Mouse (Mus musculus) heart, adult 2 months (tissue): ENCODE data around the gene Hpdl. TPM values are rescaled to one million over a fixed set of nuclear protein-coding genes. Genes with fewer than 3 reads are reported as not detected.

Experiments used
- DNase-seq, 2 experiments: peaks; one replicate each; pipeline ENCODE4 v3.0.0; 2021
- H3K27ac ChIP-seq: fragments of 200-600 bp; 2 replicates; pipeline ENCODE4 v1.8.1; 2022
- H3K27me3 ChIP-seq: fragments of 200-500 bp; 2 replicates; pipeline ENCODE4 v1.6.1; 2012; ENCODE audit warnings: mild to moderate bottlenecking, low read length, inconsistent platforms, mixed read lengths; ENCODE audit not compliant: control insufficient read depth, insufficient read depth
- H3K36me3 ChIP-seq: fragments of 200-500 bp; 2 replicates; pipeline ENCODE4 v1.6.1; 2012; ENCODE audit warnings: low read length, inconsistent platforms; ENCODE audit not compliant: control insufficient read depth, insufficient read depth
- H3K4me1 ChIP-seq: fragments of 200-500 bp; 2 replicates; pipeline ENCODE4 v1.6.1; 2011; ENCODE audit warnings: low read length; ENCODE audit not compliant: control insufficient read depth, insufficient read depth
- H3K4me3 ChIP-seq: fragments of 200-600 bp; 2 replicates; pipeline ENCODE4 v1.8.1; 2022
- H3K79me2 ChIP-seq: fragments of 200-500 bp; replicated peaks from 2 replicates; pipeline ENCODE4 v1.6.1; 2012; ENCODE audit warnings: mild to moderate bottlenecking, inconsistent platforms, low read length, moderate library complexity, mixed read lengths; ENCODE audit not compliant: control insufficient read depth, insufficient read depth
- H3K9ac ChIP-seq: fragments of 200-500 bp; 2 replicates; pipeline ENCODE4 v1.6.1; 2012; ENCODE audit warnings: low read depth, mild to moderate bottlenecking, control low read depth, inconsistent platforms, low read length, mixed read lengths
- CTCF ChIP-seq: fragments of 200-600 bp; IDR thresholded peaks from 2 replicates; pipeline ENCODE4 v1.8.1; 2022; ENCODE audit warnings: antibody characterized with exemption, mild to moderate bottlenecking, moderate library complexity
- EP300 ChIP-seq: fragments of 200-500 bp; IDR thresholded peaks from 2 replicates; pipeline ENCODE4 v1.6.1; 2011; ENCODE audit warnings: low read depth, low read length, control low read depth; ENCODE audit not compliant: insufficient read depth
- POLR2A ChIP-seq: fragments of 200-500 bp; IDR thresholded peaks from 2 replicates; pipeline ENCODE4 v1.6.1; 2011; ENCODE audit warnings: mild to moderate bottlenecking, low read depth, low read length, control low read depth; ENCODE audit not compliant: insufficient read depth
- WGBS: fragments of 180-500 bp; shearing (Covaris S2); methylation state at CpG from one replicate; pipeline ENCODE4 v1.1.7; 2018; 5-methylcytosine and 5-hydroxymethylcytosine counted together
- intact Hi-C: fragments of 180-260 bp; cut with DNase I; formaldehyde crosslinking; loops from one replicate; pipeline ENCODE4 v1.15.1; 2025
- polyA plus RNA-seq: library from polyadenylated mRNA; depleted of rRNA; stranded (reverse); fragments of >200 nt; gene quantifications from 2 replicates; pipeline ENCODE4 v1.2.3, GENCODE M21; 2012; rRNA removed
- total RNA-seq, 2 experiments: library from RNA; stranded (reverse); gene quantifications; 2 replicates each; pipeline ENCODE4 v1.2.3; 2021

Gene Hpdl
- total and polyA plus RNA-seq, 3 experiments = 3.9 to 4.8 (median 4.3) TPM

DNA sequence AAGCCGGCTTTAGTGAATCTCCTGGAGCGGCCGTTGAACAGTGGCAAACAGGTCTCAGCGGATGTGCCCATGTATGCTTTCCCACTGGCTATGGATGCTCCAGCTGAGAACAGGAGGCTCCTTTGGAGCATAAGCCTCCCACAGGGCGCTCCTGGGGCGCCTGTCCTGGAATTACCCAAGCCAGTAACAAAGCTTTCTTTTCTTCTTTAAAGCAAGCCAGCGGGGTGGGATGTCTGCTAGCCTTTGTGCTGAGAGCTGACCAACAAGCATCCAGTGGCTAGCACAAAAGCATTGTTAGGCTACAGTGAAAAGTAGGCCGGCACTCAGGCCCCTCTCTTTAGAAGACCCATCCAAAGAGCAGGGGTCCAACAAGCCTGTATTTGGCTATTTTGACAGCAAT, 39.3 kb downstream of the Hpdl start:
- Histone ChIP-seq H3K27me3 (no peaks in the 10 kb centered on the region), H3K9ac (no peak overlapping the region), H3K4me3 (no peak overlapping the region), H3K27ac (no peak overlapping the region), H3K79me2 (no peaks in the 10 kb centered on the region), H3K36me3 (no peaks in the 10 kb centered on the region), H3K4me1 (no peaks in the 10 kb centered on the region)
- WGBS = 55% methylated on average over 8 of the region's 8 CpGs
- no peak for DNase-seq
- TF ChIP-seq EP300 = no peak
- TF ChIP-seq POLR2A = no peak
- no peak for TF ChIP-seq CTCF
- intact Hi-C loops = no loop called here

DNA sequence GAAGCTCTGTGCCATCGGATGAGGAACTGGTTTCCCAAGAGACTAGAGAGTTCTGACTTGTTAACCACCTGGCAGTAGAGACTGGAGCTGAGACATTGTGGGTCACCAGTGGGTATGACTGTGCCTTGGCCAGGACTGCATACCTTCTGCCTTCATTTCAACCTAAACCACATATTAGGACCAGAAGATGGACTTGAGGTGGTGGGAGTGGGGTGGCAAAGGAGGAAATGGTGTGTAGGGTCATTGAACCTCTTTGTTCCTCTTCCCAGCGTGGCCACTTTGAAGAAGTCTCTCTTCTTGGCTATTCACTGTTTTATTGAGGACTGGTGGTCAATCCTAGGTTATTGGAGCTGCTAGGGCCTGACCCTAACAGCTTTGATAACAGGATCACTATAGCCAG, 40.1 kb downstream of the Hpdl start:
- H3K27me3 ChIP-seq = no peaks in the 10 kb centered on the region
- no peak for TF ChIP-seq CTCF
- TF ChIP-seq EP300 = no peak
- no peak for TF ChIP-seq POLR2A
- H3K4me1 ChIP-seq = no peaks in the 10 kb centered on the region
- no peaks in the 10 kb centered on the region for H3K36me3 ChIP-seq
- DNase-seq = no peak
- WGBS = 54% methylated on average over 2 of the region's 2 CpGs
- intact Hi-C loops = no loop called here
- H3K79me2 ChIP-seq = no peaks in the 10 kb centered on the region
- H3K9ac ChIP-seq = no peak overlapping the region
- H3K27ac ChIP-seq = no peak overlapping the region
- H3K4me3 ChIP-seq = no peak overlapping the region

DNA sequence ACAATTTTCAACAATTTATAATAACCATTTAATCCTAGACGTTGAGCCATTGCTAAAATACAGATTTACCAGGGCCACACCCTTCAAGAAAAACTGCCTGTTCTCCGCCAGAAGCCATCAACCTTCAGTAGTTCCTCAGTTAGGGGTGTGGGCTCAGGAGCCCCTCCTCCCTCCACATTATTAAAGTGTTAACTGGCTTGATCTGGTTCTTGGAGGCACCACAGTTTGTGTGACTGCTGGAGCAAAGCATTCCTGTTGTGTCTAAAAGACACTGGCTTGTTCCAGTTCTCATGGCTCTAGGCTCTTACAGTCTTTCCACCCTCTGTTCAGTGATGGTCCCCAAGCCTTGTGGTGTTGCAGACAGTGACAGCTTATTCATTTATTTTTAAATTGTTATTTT, 41.0 kb downstream of the Hpdl start:
- Histone ChIP-seq H3K79me2 (no peaks in the 10 kb centered on the region), H3K36me3 (no peaks in the 10 kb centered on the region), H3K27me3 (no peaks in the 10 kb centered on the region), H3K27ac (no peak overlapping the region), H3K9ac (no peak overlapping the region), H3K4me3 (no peak overlapping the region), H3K4me1 (no peaks in the 10 kb centered on the region)
- intact Hi-C loops = no loop called here
- TF ChIP-seq POLR2A = no peak
- no peak for TF ChIP-seq EP300
- TF ChIP-seq CTCF = no peak
- no peak for DNase-seq
- WGBS = 78% methylated on average over 2 of the region's 2 CpGs

DNA sequence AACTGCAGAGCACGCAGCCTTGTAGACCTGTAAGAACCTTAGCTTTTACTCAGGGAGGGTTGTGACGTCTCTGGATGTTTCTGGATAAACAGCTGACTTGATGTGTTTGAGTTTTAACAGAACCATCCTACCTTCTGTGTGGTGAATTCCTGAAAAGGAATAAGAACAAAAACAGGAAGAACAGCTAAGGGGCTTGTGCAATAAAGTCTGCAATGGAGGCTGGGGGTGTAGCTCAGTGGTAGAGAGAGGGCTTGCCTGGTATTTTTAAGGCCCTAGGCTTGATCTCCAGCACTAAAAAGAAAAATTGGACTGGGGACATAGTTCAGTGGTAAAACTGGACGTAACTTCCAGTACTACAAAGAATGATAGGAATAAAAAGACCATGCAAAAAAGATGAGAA, 44.4 kb downstream of the Hpdl start:
- Histone ChIP-seq H3K36me3 (no peaks in the 10 kb centered on the region), H3K79me2 (no peaks in the 10 kb centered on the region), H3K27me3 (no peaks in the 10 kb centered on the region), H3K9ac (no peak overlapping the region), H3K4me3 (no peak overlapping the region), H3K4me1 (no peaks in the 10 kb centered on the region), H3K27ac (no peak overlapping the region)
- intact Hi-C loops = no loop called here
- no peak for DNase-seq
- TF ChIP-seq CTCF (no peak), EP300 (no peak), POLR2A (no peak)
- 85% methylated on average over 3 of the region's 3 CpGs for WGBS

DNA sequence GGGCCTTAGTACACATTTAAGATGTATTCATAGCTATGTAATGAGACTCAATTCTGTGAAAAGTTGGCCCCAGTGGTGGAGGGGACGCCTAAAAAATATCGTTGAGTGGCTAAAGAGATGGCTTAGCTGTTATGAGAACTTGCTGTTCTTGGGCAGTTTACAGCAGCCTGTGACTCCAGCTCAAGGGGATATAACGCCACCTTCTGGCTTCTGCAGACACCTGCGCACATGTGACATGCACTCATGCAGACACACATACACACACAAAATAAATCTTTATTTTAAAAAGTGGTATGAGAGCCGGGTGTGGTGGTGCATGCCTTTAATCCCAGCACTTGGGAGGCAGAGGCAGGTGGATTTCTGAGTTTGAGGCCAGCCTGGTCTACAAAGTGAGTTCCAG, 45.1 kb downstream of the Hpdl start:
- Histone ChIP-seq H3K27me3 (no peaks in the 10 kb centered on the region), H3K4me1 (no peaks in the 10 kb centered on the region), H3K9ac (no peak overlapping the region), H3K36me3 (no peaks in the 10 kb centered on the region), H3K4me3 (no peak overlapping the region), H3K79me2 (no peaks in the 10 kb centered on the region), H3K27ac (no peak overlapping the region)
- 84% methylated on average over 5 of the region's 5 CpGs for WGBS
- no peak for DNase-seq
- intact Hi-C loops = no loop called here
- TF ChIP-seq EP300 = no peak
- TF ChIP-seq POLR2A = no peak
- TF ChIP-seq CTCF = no peak

Other genes with a start within 250 kb of the Hpdl start
- gene Ccdc17, start 225.1 kb downstream of the Hpdl start, total RNA-seq = 1 to 10 TPM; 2.9 to 3.4 TPM
- 4.5 and 8.1 TPM in 2 replicates for gene Ccdc17, start 225.1 kb downstream of the Hpdl start, polyA plus RNA-seq
- gene Nasp, start 193.8 kb downstream of the Hpdl start, total RNA-seq = 10 to 100 TPM; 16.9 to 18.3 TPM
- 3.0 and 7.1 TPM in 2 replicates for gene Nasp, start 193.8 kb downstream of the Hpdl start, polyA plus RNA-seq
- gene Akr1a1, start 170.0 kb downstream of the Hpdl start, total RNA-seq = 100 to 1,000 TPM; 281 to 289 TPM
- gene Akr1a1, start 170.0 kb downstream of the Hpdl start, polyA plus RNA-seq = 247 and 371 TPM in 2 replicates
- 100 to 1,000 TPM; 447 to 516 TPM for gene Prdx1, start 136.2 kb downstream of the Hpdl start, total RNA-seq
- 168 and 392 TPM in 2 replicates for gene Prdx1, start 136.2 kb downstream of the Hpdl start, polyA plus RNA-seq
- 10 to 100 TPM; 55.6 to 66.3 TPM for gene Mmachc, start 113.3 kb downstream of the Hpdl start, total RNA-seq
- gene Mmachc, start 113.3 kb downstream of the Hpdl start, polyA plus RNA-seq = 66.8 and 95.1 TPM in 2 replicates
- gene Ccdc163, start 113.2 kb downstream of the Hpdl start, total RNA-seq = 1 to 10 TPM; 4.3 to 5.5 TPM
- gene Ccdc163, start 113.2 kb downstream of the Hpdl start, polyA plus RNA-seq = 17.2 and 30.9 TPM in 2 replicates
- 1 to 10 TPM; 1.6 to 2.3 TPM for gene Tesk2, start 100.8 kb downstream of the Hpdl start, total RNA-seq
- gene Tesk2, start 100.8 kb downstream of the Hpdl start, polyA plus RNA-seq = 1.5 and 3.0 TPM in 2 replicates
- gene Toe1, start 14.1 kb downstream of the Hpdl start, total RNA-seq = 1 to 10 TPM; 5.7 to 8.6 TPM
- gene Toe1, start 14.1 kb downstream of the Hpdl start, polyA plus RNA-seq = 12.3 and 15.3 TPM in 2 replicates
- gene Mutyh, start 14.0 kb downstream of the Hpdl start, total RNA-seq = 1 to 10 TPM; 1.2 to 1.5 TPM
- 3.5 and 3.7 TPM in 2 replicates for gene Mutyh, start 14.0 kb downstream of the Hpdl start, polyA plus RNA-seq
- 1 to 10 TPM; 1.0 TPM for gene Zswim5, start 55.7 kb upstream of the Hpdl start, total RNA-seq
- 0.86 and 1.4 TPM in 2 replicates for gene Zswim5, start 55.7 kb upstream of the Hpdl start, polyA plus RNA-seq
- gene Urod, start 172.7 kb upstream of the Hpdl start, total RNA-seq = 10 to 100 TPM; 86.7 to 91.9 TPM
- gene Urod, start 172.7 kb upstream of the Hpdl start, polyA plus RNA-seq = 77.1 and 117 TPM in 2 replicates
- 10 to 100 TPM; 14.0 to 20.6 TPM for gene Hectd3, start 173.6 kb upstream of the Hpdl start, total RNA-seq
- gene Hectd3, start 173.6 kb upstream of the Hpdl start, polyA plus RNA-seq = 28.4 and 31.0 TPM in 2 replicates
- 10 to 100 TPM; 12.0 to 14.6 TPM for gene Eif2b3, start 197.7 kb upstream of the Hpdl start, total RNA-seq
- gene Eif2b3, start 197.7 kb upstream of the Hpdl start, polyA plus RNA-seq = 7.9 and 11.6 TPM in 2 replicates